Mouse (Mus musculus) olfactory bulb, adult 2 months (tissue): ENCODE results near the gene Scaf4.

Source experiments
- CTCF ChIP-seq: fragments of 200-500 bp; IDR thresholded peaks from 2 replicates; pipeline ENCODE4 v1.5.1; 2012; ENCODE audit warnings: low read depth, mild to moderate bottlenecking, low read length, moderate library complexity; ENCODE audit not compliant: insufficient read depth
- POLR2A ChIP-seq: fragments of 200-500 bp; IDR thresholded peaks from 2 replicates; pipeline ENCODE4 v1.6.1; 2012; ENCODE audit warnings: mild to moderate bottlenecking, low read depth, low read length, moderate library complexity; ENCODE audit not compliant: insufficient read depth

- no peak for TF ChIP-seq POLR2A
- TF ChIP-seq CTCF, result no peak
Observed at GRCm38 (mm10) chr16:90210717-90211116, 73.6 kb downstream of the Scaf4 start.
